ENCODE assay signal across 8 mouse cellular contexts in genomic region chr10:45577731-45578297, GRCm38 (mm10). TPM values are rescaled to one million over a fixed set of nuclear protein-coding genes. Genes with fewer than 3 reads are reported as not detected.
A peak's percentile ranks its signal among the peaks of the same experiment; 100 is the strongest.
DNase-seq lines count a peak whose midpoint lies in the region; ATAC-seq lines count a peak whose summit lies in the region.

Gene Hace1 (plus strand): TSS chr10:45577829.

- under 1% methylated on average over 63 of the region's 79 CpGs for WGBS in embryonic facial prominence, embryonic 12.5 days
- under 1% methylated on average over 78 of the region's 79 CpGs for WGBS in limb, embryonic 10.5 days
- WGBS in midbrain, embryonic 12.5 days = under 1% methylated on average over 75 of the region's 79 CpGs

- H3K27ac ChIP-seq in embryonic facial prominence, embryonic 12.5 days = peak within 1 kb of the TSS; percentile 95
- H3K27ac ChIP-seq in limb, embryonic 10.5 days = peak within 1 kb of the TSS; percentile 98
- peak within 1 kb of the TSS; percentile 98 for H3K27ac ChIP-seq in midbrain, embryonic 12.5 days (replicated peaks)

- no peaks in the 10 kb centered on the region for H3K4me1 ChIP-seq in embryonic facial prominence, embryonic 12.5 days
- no peaks in the 10 kb centered on the region for H3K4me1 ChIP-seq in limb, embryonic 10.5 days
- 0 out of 2 replicates have a peak, but pooled peaks cover 5% of the 10 kb centered on the region for H3K4me1 ChIP-seq in midbrain, embryonic 12.5 days

- ATAC-seq in embryonic facial prominence, embryonic 12.5 days (ENCODE audit: insufficient number of reproducible peaks, insufficient read depth, low FRiP score, low TSS enrichment) = peak; percentile 94
- ATAC-seq in midbrain, embryonic 12.5 days (ENCODE audit: low FRiP score, low read depth) = peak; percentile 98

- peak within 1 kb of the TSS; percentile 67 for H3K4me2 ChIP-seq in embryonic facial prominence, embryonic 12.5 days (replicated peaks)
- H3K4me2 ChIP-seq in midbrain, embryonic 12.5 days (replicated peaks) = peak within 1 kb of the TSS; percentile 67

- H3K9ac ChIP-seq in embryonic facial prominence, embryonic 12.5 days = peak within 1 kb of the TSS; percentile 76
- H3K9ac ChIP-seq in midbrain, embryonic 12.5 days (replicated peaks) = peak within 1 kb of the TSS; percentile 85

- no peaks in the 10 kb centered on the region for H3K9me3 ChIP-seq in embryonic facial prominence, embryonic 12.5 days
- no peaks in the 10 kb centered on the region for H3K9me3 ChIP-seq in limb, embryonic 10.5 days (replicated peaks)
- no peaks in the 10 kb centered on the region for H3K9me3 ChIP-seq in midbrain, embryonic 12.5 days

- peak within 1 kb of the TSS; percentile 77 for H3K4me3 ChIP-seq in embryonic facial prominence, embryonic 12.5 days
- H3K4me3 ChIP-seq in limb, embryonic 10.5 days = peak within 1 kb of the TSS; percentile 93
- peak within 1 kb of the TSS; percentile 90 for H3K4me3 ChIP-seq in midbrain, embryonic 12.5 days

- no peaks in the 10 kb centered on the region for H3K36me3 ChIP-seq in embryonic facial prominence, embryonic 12.5 days
- no peaks in the 10 kb centered on the region for H3K36me3 ChIP-seq in limb, embryonic 10.5 days
- H3K36me3 ChIP-seq in midbrain, embryonic 12.5 days = no peaks in the 10 kb centered on the region

- DNase-seq in 3134 (ENCODE audit: extremely low read depth, insufficient read length, low spot score) = peak; percentile 81
- peak; percentile 84 for DNase-seq in adrenal gland, postnatal 25 days
- peak; percentile 88 to 90 for DNase-seq in heart, adult 18-20 months
- peak; percentile 81 for DNase-seq in kidney, adult 18-20 months
- peak; percentile 90 for DNase-seq in limb, embryonic 10.5 days (ENCODE audit: low spot score)
- DNase-seq in skeletal muscle tissue, adult 2 months (ENCODE audit: low read depth, low spot score) = peak; percentile 33

- no peaks in the 10 kb centered on the region for H3K27me3 ChIP-seq in embryonic facial prominence, embryonic 12.5 days
- H3K27me3 ChIP-seq in limb, embryonic 10.5 days (ENCODE audit: low read depth, poor library complexity, severe bottlenecking) = no peaks in the 10 kb centered on the region
- H3K27me3 ChIP-seq in midbrain, embryonic 12.5 days = no peaks in the 10 kb centered on the region

RNA-seq across cellular contexts. Expression of gene Hace1, which starts in this region (rescaled TPM):
- total RNA-seq in adrenal gland, postnatal 25 days (2021) = 9.0 and 11.7 TPM in 2 replicates
- polyA plus RNA-seq in embryonic facial prominence, embryonic 12.5 days (2016; fragmentation: Nextera tagmentation; extraction: Ambion mirVana) = 22.2 and 25.9 TPM in 2 replicates
- 1 to 10 TPM; 5.6 to 9.8 TPM for total RNA-seq in heart, adult 18-20 months (2021)
- polyA plus RNA-seq in limb, embryonic 10.5 days (2016; fragmentation: Nextera tagmentation; extraction: Ambion mirVana) = 21.8 and 26.7 TPM in 2 replicates
- 21.0 and 23.1 TPM in 2 replicates for polyA plus RNA-seq in midbrain, embryonic 12.5 days (2016; fragmentation: Nextera tagmentation; extraction: Ambion mirVana)

Comparison
In these comparisons a context has a peak if more than half of its experiments do, and no peak if none do; other contexts are left out.
1. Peak in every context shown above with its lines: DNase-seq, ATAC-seq, H3K4me3 ChIP-seq and H3K27ac ChIP-seq.
2. DNase-seq: peak in every context shown above with its lines; median percentile 90 in limb, embryonic 10.5 days; 89 in heart, adult 18-20 months; 84 in adrenal gland, postnatal 25 days; 81 in 3134; 81 in kidney, adult 18-20 months; 33 in skeletal muscle tissue, adult 2 months.